Mouse (Mus musculus) urinary bladder, adult 2 months (tissue): Measurements from ENCODE around the gene Gm9817. TPM values are rescaled to one million over a fixed set of nuclear protein-coding genes. Genes with fewer than 3 reads are reported as not detected.

Experiments
- DNase-seq: peaks from one replicate; pipeline ENCODE4 v3.0.0; 2022; ENCODE audit warnings: low spot score
- polyA plus RNA-seq: library from polyadenylated mRNA; depleted of rRNA; stranded (reverse); fragments of >200 nt; gene quantifications from 2 replicates; pipeline ENCODE4 v1.2.3, GENCODE M21; 2012; rRNA removed

Gm9817 gene
- polyA plus RNA-seq, 1 experiment = 0.21 TPM

DNA sequence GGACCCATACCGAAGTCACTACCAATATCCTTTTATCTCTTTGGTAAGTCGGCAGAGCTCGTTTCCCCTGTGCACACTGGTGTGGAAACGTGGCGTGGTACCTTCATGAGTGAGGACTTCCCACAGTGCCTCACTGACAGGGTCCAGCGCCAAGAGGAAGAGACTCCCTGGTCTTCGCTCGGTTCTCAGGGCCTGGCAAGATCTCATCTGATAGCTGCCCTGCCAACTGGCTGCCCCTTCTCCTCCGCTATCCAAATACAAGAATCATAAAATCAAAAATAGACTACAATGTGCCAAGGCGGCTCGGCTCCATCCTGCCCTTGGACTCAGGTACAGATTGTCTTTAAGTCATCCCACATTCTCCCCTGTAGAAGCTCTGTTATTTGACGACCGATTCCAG is 11.4 kb downstream of the Gm9817 start:
- no peak for DNase-seq

DNA sequence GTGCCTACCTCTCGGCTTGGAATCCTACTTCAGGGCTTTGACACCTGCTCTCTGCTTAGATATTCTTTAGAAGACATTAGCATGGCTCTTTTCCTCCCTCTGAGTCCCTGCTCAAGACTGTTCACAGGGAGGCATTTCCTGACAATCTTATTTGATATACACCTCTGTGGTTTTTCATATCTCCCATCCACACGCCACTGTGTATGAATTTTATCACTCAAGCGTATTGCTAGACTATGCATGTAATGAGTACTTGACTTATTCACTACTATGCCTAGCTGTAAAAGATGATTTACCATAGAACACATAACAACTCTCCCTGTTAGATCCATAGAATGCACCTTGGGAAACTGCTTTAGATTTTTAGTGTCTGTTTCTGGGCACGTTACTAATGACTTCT is 14.3 kb downstream of the Gm9817 start:
- DNase-seq = no peak

DNA sequence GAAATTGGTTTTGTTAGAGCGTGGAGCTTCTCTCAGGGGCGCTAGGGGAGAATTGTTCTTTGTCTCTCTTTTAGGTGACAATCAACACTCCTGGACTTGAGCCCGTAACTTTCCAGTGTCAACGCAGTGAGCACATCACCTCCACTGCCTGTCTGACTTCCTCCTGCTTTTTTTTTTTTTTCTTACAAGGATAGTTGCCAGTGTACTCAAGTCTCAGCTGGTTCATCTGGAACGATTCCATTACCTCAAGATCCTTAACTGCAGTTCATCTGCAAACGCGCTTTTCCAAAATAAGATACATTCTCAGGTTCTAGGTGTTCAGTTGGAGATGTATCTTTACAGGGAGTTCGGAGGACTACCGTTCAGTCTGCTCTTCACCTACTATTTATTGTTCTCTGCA is 16.5 kb downstream of the Gm9817 start:
- no peak for DNase-seq

DNA sequence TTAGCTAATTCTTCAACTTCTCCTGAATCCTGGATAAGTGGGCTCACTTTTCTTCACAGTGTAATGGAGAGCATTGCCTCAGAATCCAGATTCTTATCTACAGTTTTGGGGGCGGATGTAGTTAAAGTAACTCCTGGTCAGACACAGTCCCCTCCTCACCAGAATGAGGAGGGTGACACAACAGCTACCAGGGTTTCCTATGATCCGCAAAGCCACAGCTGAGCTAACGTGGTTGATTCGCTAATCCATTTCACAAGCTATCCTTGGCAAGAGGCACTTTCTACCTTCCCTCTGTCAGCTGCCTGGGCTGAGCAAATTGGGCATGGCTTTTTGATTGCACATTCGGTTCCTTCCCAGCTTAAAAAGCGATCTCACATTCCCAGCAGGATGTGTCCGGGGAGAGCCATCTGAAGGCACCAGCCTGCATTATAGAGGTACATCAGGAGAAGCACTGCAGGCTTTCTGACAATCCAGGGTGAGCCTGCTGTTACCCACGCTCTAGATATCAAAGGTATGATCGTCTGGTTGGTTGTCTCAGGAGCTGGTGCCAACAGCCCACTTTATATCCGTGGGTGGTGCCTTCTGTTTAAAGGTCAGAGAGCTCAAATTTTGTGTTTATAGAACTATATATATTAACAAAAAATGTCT is 21.2 kb downstream of the Gm9817 start:
- no peak for DNase-seq

DNA sequence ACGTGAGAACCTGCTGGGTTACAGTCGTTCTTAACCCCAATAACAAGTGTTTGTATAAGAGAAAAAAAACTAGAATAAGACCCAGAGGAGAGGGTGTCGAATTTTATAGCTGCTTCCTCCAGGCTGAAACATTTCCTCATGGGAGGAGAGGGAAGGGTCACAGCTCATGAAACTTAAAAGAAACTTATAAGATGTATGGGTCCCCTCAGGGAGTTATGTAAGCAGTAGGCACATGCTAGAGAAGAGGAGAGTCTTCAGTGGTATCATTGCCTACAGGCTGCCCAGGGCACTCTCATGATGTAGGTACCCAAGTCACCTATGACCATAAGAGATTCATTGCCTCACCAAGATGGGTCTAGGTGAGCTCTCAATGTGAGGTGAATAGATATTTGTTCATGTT is 28.0 kb downstream of the Gm9817 start:
- DNase-seq = no peak

DNA sequence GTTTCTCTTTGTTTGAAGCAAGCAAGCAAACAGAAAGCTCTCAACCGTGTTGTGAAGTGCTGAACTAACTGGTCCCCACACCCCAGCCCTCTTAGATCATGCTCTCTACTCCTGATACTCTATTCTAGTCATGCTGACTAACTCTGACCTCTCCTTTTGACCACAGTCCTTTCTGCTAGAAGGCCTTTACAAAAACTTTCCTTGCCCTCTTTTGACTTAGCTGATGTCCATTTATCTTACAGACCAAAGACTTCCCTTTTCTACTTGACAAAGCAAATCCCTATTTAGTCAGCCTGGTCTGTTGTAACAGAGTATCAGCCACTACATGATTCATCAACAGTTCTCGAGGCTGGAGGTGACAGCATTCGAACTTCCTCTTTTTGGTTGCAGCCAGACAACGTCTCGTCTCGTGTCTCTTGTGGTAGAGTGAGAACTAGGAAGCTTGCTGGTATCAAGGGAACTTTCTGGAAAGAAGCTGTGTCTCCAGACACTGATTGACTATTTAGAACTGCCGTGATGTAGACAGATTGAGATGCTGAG is 30.4 kb downstream of the Gm9817 start:
- DNase-seq = no peak

DNA sequence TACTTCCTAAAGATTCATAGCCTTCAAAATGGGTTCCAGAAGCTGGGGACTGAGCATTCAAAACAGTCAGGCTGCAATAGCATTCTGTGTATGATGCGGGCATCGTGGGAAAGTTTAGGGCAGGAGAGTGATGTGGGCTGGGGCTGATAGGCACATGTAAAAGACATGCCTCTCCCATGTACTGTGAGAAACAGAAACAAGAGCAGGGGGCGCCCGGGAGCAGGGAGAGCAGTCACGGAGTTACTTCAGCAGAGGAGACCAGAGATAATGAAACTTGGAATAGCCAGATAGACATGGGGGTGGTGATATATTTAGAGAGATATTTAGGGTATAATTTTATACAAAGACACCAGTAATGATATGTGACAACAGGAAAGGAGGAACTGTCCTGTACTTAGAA is 39.9 kb downstream of the Gm9817 start:
- no peak for DNase-seq

DNA sequence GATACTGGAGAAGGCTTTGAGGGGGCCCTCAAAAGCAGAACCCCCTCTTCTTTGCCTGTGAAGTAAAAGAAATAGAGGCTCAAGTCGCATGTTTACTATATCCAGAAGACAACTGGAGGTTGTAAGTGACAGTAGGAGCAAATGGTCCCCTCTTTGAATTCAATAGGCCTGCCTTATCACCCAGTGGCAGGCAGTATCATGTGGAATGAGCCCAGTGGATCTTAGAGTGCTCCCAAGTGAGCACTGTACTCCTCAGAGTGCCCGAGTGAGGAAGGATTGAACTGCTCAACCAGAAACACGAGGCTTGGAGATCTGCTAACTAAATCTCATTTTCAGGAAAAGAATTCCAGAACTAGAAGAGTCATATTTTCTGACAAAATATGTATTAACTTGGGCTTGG is 40.3 kb downstream of the Gm9817 start:
- no peak for DNase-seq

Other genes starting within 250 kb of the Gm9817 start
- 55.1 and 56.2 TPM in 2 replicates for gene Dtnbp1, start 76.5 kb upstream of the Gm9817 start, polyA plus RNA-seq